Mouse (Mus musculus): ENCODE results near the gene Ccsap.

Ccsap gene

GRCm38 (mm10) chr8:123805209-123805717, 54.7 kb downstream of the Ccsap start:
- DNase-seq (ENCODE audit: low spot score) = no peak

DNA sequence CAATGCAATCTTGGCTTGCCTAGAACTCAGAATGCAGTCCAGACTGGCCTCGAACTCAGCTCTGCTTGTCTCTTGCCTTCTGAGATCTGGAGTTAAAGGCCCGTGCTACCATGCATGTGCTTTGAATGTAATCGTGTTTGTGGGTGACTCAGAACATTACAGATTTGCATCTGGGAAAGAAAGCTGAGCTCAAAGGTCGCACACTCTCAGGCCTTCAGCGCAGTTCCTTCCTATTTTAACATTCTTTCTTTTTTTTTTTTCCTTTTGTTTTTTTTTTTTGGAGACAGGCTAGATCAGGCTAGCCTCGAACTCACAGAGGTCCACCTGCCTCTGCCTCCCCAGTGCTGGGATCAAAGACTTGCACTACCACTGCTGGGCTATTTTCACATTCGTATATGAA, 55.4 kb downstream of the Ccsap start:
- no peak for DNase-seq (ENCODE audit: low spot score)

DNA sequence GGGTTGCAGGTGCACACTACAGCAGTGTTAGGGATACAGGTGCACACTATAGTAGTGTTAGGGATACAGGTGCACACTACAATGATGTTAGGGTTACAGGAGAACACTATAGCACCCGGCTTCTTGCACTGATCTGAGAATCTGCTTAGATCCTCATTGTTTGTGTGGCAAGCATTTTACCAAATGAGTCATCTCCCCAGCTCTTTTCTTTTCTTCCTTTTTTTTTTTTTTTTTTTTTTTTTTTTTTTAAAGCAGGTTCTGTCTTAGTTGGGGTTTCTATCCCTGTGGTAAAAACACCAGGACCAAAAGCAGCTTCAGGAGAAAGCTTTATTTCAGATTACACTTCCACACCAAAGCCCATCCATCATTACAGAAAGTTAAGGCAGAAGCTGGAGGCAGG, 56.4 kb downstream of the Ccsap start:
- DNase-seq (ENCODE audit: low spot score) = no peak

DNA sequence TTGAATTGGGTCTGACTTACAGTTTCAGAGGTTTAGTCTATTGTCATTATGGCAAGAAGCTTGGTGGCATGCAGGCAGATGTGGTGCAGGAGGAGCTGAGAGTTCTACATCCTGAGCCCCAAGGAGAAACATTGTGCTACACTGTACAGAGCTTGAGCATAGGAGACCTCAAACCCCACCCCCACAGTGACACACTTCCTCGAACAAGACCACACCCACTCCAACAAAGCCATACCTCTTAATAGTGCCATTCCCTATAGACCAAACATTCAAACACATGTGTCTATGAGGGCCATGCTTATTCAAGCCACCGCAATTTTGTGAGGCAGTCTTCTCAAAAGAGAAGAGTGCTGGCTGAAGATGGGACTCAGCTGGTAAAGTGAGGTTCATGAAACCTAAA, 58.5 kb downstream of the Ccsap start:
- no peak for DNase-seq (ENCODE audit: low spot score)

GRCm38 (mm10) chr8:123800867-123801266, 59.1 kb downstream of the Ccsap start:
- no peak for DNase-seq (ENCODE audit: low spot score)

DNA sequence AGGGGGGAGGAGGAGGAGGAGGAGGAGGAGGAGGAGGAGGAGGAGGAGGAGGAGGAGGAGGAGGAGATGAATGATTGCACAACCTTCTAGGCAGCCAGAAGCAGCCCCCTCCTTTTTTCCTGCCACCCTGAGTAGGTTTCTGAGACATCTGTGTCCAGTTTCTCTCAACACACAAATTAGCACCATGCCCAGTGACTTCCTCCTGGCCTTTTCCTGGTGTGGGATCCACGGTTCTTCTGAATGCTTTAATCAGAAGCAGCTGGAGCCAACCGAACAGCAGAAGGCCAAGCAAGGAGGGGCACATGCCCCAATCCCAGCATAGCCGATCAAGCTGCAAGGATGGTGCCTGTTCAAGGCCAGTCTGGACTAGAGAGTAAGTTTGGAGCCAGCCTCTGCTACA, 60.1 kb downstream of the Ccsap start:
- DNase-seq (ENCODE audit: low spot score) = no peak

DNA sequence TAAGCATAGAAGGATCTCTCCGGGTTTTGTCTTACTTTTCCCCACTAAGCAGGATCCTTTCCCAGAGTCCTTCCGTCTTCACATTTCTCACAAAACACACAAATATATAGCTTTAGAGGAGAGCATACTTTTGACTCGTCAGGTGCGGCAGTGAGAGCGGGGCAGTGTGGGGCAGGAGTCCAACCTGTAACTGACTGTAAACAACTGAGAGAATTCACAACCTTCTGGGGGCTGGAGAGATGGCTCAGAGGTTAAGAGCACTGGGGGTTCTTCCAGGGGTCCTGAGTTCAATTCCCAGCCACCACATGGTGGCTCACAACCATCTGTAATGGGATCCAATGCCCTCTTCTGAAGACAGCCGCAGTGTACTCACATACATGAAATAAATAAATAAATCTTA, 60.6 kb downstream of the Ccsap start:
- DNase-seq (ENCODE audit: low spot score) = no peak

DNA sequence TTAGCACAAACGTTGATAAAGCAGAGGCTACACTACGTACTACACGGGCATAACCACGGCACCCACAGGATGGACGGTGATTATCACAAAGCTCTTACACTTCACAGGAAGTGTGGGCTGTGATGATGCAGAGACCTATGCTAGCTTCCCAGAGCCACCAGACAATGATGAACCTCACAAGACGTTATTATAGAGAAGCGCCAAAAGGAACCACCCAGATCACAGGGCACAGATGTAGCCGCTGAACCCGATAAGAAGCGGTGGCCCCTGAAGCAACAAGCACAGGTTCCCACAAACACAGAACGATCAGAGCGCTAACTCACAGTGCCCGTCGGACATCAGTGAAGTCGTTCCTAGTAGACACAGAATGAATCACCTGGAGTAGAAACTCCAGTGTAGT, 62.1 kb downstream of the Ccsap start:
- DNase-seq (ENCODE audit: low spot score) = no peak

- DNase-seq (ENCODE audit: low spot score) = peak; percentile 76
Measured at GRCm38 (mm10) chr8:123796758-123797157, 63.3 kb downstream of the Ccsap start.

DNA sequence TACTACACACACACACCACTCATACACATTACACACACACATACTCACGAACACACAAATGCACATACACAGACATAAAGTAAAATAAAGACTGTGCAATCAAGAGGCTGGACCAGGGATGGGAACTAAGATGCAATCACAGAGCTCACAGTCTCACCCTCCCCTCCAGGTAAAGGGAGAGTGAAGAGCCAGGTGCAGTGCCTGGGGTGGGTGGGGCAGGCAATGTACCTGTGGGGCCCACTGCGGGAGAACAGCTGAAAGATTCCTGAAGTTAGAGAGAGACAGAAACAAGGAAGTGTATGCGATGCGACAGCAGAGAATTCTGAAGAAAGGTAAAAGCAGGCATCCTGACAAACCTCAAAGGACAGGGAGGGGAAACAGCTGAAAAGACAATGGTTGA, 65.2 kb downstream of the Ccsap start:
- DNase-seq (ENCODE audit: low spot score) = no peak

DNA sequence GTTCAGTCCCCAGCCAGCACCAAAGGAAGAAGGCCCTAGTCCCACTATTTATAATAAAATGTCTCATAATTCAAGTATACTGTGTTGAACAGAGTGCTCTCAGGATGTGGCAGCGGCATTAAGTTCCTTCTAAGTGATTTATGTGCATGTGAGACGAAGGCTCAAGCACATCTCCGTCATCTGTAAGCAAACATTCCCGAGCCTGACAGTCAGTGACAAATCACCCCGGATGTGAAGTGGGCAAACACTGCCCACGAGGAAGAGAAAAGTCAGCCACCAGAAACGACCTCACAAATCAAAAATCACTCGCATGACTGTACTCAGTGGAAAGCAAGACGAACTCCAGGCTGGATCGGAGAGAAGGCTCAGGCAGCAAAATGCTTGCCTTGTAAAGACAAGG, 66.1 kb downstream of the Ccsap start:
- DNase-seq (ENCODE audit: low spot score) = no peak

GRCm38 (mm10) chr8:123791845-123792225, 68.2 kb downstream of the Ccsap start:
- DNase-seq (ENCODE audit: low spot score) = no peak

DNA sequence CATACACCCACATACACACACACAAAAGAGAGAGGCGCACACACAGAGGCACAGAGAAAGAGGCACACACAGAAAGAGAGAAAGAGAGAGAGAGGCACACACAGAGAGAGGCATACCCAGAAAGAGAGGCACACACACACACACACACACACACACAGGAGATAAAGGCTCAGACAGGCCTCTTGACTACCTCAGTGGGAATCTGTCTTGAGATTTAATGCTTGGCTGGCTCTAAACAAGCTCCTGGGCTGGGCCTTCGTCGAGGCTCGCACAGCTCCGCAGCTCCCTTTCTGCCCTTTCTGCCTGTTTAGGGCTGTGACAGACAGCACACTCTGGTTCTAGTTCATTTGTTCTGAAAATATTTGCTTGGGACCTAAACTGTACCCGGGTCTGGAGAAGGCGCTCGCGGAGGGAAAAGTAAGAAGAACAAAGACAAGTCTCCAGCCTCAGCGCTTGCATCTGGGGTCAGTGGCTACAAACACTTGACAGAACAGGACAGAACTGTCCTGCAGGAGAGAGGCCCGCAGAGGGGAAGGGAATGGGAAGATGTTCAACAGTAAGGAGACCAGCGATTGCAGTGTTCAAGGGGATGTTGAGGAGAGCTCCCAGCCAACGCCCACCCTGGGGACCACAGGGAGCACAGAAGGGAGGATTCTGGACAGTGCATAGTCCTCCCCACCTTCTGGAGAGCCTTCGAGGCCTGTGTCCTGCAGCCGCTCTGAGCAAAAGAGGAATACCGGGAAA, 68.7 kb downstream of the Ccsap start:
- DNase-seq (ENCODE audit: low spot score) = no peak

Data from testis, postnatal 10 days (tissue).